Mouse (Mus musculus) midbrain, embryonic 11.5 days (tissue): ENCODE measurements around the gene Usp32. TPM values are rescaled to one million over a fixed set of nuclear protein-coding genes. Genes with fewer than 3 reads are reported as not detected.
A peak's percentile ranks its signal among the peaks of the same experiment; 100 is the strongest.
"Not testable (repeated sequence)": the region's sequence is repeated elsewhere in the genome, so short reads cannot be mapped to it uniquely, and the experiment has no call there.

Experiments
- ATAC-seq: fragments of 200-750 bp; cut with Nextera tagmentation; 2 replicates; pipeline ENCODE4 v1.8.0; 2017; ENCODE audit warnings: moderate TSS enrichment, moderate library complexity; ENCODE audit not compliant: low FRiP score
- DNase-seq: peaks from one replicate; pipeline ENCODE4 v3.0.0; 2015; ENCODE audit warnings: low spot score; ENCODE audit errors: missing footprints
- H3K27ac ChIP-seq: fragments of 300-500 bp; sonication (generic); 2 replicates; pipeline ENCODE4 v1.5.1; 2014; ENCODE audit warnings: low read depth, low read length
- H3K27me3 ChIP-seq: fragments of 300-500 bp; sonication (generic); 2 replicates; pipeline ENCODE4 v1.6.1; 2014; ENCODE audit warnings: mild to moderate bottlenecking, low read length, moderate library complexity, mixed read lengths; ENCODE audit not compliant: control insufficient read depth, insufficient read depth
- H3K36me3 ChIP-seq: fragments of 300-500 bp; sonication (generic); 2 replicates; pipeline ENCODE4 v1.6.1; 2014; ENCODE audit warnings: mild to moderate bottlenecking, low read length, moderate library complexity, mixed read lengths; ENCODE audit not compliant: control insufficient read depth, insufficient read depth
- H3K4me1 ChIP-seq: fragments of 300-500 bp; sonication (generic); 2 replicates; pipeline ENCODE4 v1.6.1; 2014; ENCODE audit warnings: low read length; ENCODE audit not compliant: control insufficient read depth, insufficient read depth
- H3K4me2 ChIP-seq: fragments of 300-500 bp; sonication (generic); 2 replicates; pipeline ENCODE4 v1.6.1; 2014; ENCODE audit warnings: mild to moderate bottlenecking, moderate library complexity
- H3K4me3 ChIP-seq: fragments of 300-500 bp; sonication (generic); 2 replicates; pipeline ENCODE4 v1.5.1; 2014; ENCODE audit warnings: low read depth, low read length
- H3K9ac ChIP-seq: fragments of 300-500 bp; sonication (generic); 2 replicates; pipeline ENCODE4 v1.6.1; 2014; ENCODE audit warnings: low read length
- H3K9me3 ChIP-seq: fragments of 300-500 bp; sonication (generic); 2 replicates; pipeline ENCODE4 v1.6.1; 2016; ENCODE audit warnings: low read length; ENCODE audit not compliant: control insufficient read depth
- WGBS: fragments of 180-500 bp; shearing (Covaris S2); extraction: QIAGEN DNeasy Blood & Tissue Kit; methylation state at CpG from one replicate; pipeline ENCODE4 v1.1.7; 2014; 5-methylcytosine and 5-hydroxymethylcytosine counted together
- polyA plus RNA-seq: library from polyadenylated mRNA; unstranded; fragments of >200 nt; fragmentation: Nextera tagmentation; extraction: Ambion mirVana; gene quantifications from 2 replicates; pipeline ENCODE4 v1.2.1, GENCODE M21; 2014

Usp32 gene
- polyA plus RNA-seq, 1 experiment from 2014 or later = 8.1 TPM

DNA sequence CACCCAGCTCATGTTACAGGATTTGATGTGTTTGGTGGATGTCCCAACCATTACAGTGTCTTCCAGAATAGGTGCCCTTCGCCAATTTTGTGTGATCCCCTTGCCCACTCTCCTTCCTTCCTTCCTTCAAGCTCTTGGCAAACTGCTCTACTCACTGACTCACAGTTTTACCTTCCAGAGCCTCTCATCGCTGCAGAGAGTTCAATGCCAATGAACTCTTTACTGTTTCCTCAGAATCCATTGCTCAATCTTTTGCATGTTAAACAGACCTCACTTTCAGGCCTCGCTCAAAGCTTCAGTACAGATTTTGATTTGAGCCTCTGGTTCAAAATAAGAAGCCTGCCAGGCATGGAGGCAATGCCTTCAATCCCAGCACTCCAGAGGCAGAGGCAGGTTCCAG lies 36.0 kb upstream of the Usp32 start:
- Histone ChIP-seq H3K4me1 (no peaks in the 10 kb centered on the region), H3K27me3 (no peaks in the 10 kb centered on the region), H3K27ac (no peak overlapping the region), H3K36me3 (no peaks in the 10 kb centered on the region), H3K9ac (no peak overlapping the region), H3K4me3 (no peak overlapping the region), H3K9me3 (no peaks in the 10 kb centered on the region), H3K4me2 (no peak overlapping the region)
- DNase-seq (no peak), ATAC-seq (no peak)
- WGBS = 90% methylated on average over 3 of the region's 3 CpGs

- Histone ChIP-seq H3K27ac (no peak overlapping the region), H3K9ac (peak overlapping the region; percentile 56; the same call in 1 of the 2 replicates)
- no peak for ATAC-seq
These were observed 30.9 kb upstream of the Usp32 start for GRCm38 (mm10) chr11:85170833-85171232.

GRCm38 (mm10) chr11:85170058-85170740 lies 30.2 kb upstream of the Usp32 start, which contains the start of gene 1700125H20Rik:
Gene 1700125H20Rik (plus strand): TSS chr11:85170404.
- H3K27ac ChIP-seq = no peak within 1 kb of the TSS
- DNase-seq (peak; percentile 99), ATAC-seq (peak; percentile 87)
- H3K9ac ChIP-seq = peak within 1 kb of the TSS; percentile 56
- peak within 1 kb of the TSS; percentile 14; the same call in 1 of the 2 replicates for H3K4me3 ChIP-seq
- no peaks in the 10 kb centered on the region for H3K9me3 ChIP-seq
- WGBS = 13% methylated on average over 21 of the region's 21 CpGs
- no peaks in the 10 kb centered on the region for H3K36me3 ChIP-seq
- no peaks in the 10 kb centered on the region for H3K4me1 ChIP-seq
- peak within 1 kb of the TSS; percentile 41 for H3K4me2 ChIP-seq
- no peaks in the 10 kb centered on the region for H3K27me3 ChIP-seq

More at GRCm38 (mm10) chr11:85170833-85171232, 30.9 kb upstream of the Usp32 start:
- H3K9me3 ChIP-seq = no peaks in the 10 kb centered on the region
- H3K27me3 ChIP-seq = no peaks in the 10 kb centered on the region
- 54% methylated on average over 2 of the region's 2 CpGs for WGBS
- no peaks in the 10 kb centered on the region for H3K4me1 ChIP-seq
- H3K4me2 ChIP-seq = no peak overlapping the region
- DNase-seq = no peak
- no peaks in the 10 kb centered on the region for H3K36me3 ChIP-seq
- no peak overlapping the region for H3K4me3 ChIP-seq

GRCm38 (mm10) chr11:85167503-85167902 lies 27.5 kb upstream of the Usp32 start:
- no peak overlapping the region for H3K4me2 ChIP-seq
- no peaks in the 10 kb centered on the region for H3K36me3 ChIP-seq
- no peaks in the 10 kb centered on the region for H3K4me1 ChIP-seq
- no peak overlapping the region for H3K4me3 ChIP-seq
- ATAC-seq = no peak
- no peak overlapping the region for H3K27ac ChIP-seq
- no peak for DNase-seq
- WGBS = 70% methylated on average over 1 of the region's 1 CpGs
- no peak overlapping the region for H3K9ac ChIP-seq
- no peaks in the 10 kb centered on the region for H3K27me3 ChIP-seq
- H3K9me3 ChIP-seq = no peaks in the 10 kb centered on the region

DNA sequence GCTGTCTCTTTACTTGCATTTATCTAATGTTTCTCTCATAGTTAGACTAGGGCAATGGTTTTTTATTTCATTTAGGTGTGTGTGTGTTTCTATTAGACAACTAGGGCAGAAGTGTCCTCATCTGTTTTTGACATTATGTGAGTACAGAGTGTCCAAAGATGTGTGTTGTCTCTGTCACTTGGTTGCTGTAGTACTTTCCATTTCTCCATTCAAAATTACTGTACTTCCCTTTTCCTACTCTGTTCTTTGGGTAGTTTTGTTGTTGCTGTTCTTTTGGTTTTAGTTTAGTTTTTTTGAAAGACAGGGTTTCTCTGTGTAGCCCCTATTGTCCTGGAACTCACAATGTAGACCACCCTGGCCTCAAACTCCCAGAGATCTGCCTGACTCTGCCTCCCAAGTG lies 24.4 kb upstream of the Usp32 start:
- H3K9me3 ChIP-seq = no peaks in the 10 kb centered on the region
- H3K4me2 ChIP-seq = no peak overlapping the region
- no peak overlapping the region for H3K27ac ChIP-seq
- DNase-seq (no peak), ATAC-seq (no peak)
- no peak overlapping the region for H3K4me3 ChIP-seq
- H3K4me1 ChIP-seq = no peaks in the 10 kb centered on the region
- no peaks in the 10 kb centered on the region for H3K36me3 ChIP-seq
- H3K9ac ChIP-seq = no peak overlapping the region
- H3K27me3 ChIP-seq = no peaks in the 10 kb centered on the region

- H3K4me3 ChIP-seq, H3K36me3 ChIP-seq, H3K27ac ChIP-seq, H3K27me3 ChIP-seq, H3K9ac ChIP-seq, ATAC-seq, DNase-seq, H3K4me2 ChIP-seq, H3K4me1 ChIP-seq, H3K9me3 ChIP-seq: not testable (repeated sequence)
- WGBS = 73% methylated on average over 1 of the region's 1 CpGs
These were observed 23.1 kb upstream of the Usp32 start for GRCm38 (mm10) chr11:85163014-85163413.

DNA sequence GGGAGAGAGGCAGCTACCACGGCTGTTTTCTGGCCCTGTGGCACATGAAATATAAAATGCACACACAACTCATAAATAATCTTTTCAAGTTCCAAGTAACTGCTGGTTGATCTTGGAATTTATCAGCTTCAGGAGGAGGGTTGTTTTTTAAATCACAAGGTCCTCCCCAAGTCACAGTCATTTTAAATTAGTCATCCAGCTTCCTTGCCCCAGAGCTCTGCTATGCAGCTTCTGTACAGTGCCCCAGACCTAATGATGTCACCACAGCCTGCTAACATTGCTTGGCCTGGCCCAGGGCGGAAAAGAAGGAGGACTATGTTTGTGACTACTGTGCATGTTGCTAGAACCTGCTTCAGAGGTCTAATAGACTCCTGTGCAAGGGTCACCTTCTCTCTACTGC lies 17.3 kb upstream of the Usp32 start:
- 67% methylated on average over 2 of the region's 2 CpGs for WGBS
- no peak for DNase-seq
- Histone ChIP-seq H3K27ac (no peak overlapping the region), H3K36me3 (no peaks in the 10 kb centered on the region), H3K4me2 (no peak overlapping the region), H3K9ac (no peak overlapping the region), H3K27me3 (no peaks in the 10 kb centered on the region), H3K4me3 (no peak overlapping the region), H3K4me1 (no peaks in the 10 kb centered on the region), H3K9me3 (no peaks in the 10 kb centered on the region)
- no peak for ATAC-seq

DNA sequence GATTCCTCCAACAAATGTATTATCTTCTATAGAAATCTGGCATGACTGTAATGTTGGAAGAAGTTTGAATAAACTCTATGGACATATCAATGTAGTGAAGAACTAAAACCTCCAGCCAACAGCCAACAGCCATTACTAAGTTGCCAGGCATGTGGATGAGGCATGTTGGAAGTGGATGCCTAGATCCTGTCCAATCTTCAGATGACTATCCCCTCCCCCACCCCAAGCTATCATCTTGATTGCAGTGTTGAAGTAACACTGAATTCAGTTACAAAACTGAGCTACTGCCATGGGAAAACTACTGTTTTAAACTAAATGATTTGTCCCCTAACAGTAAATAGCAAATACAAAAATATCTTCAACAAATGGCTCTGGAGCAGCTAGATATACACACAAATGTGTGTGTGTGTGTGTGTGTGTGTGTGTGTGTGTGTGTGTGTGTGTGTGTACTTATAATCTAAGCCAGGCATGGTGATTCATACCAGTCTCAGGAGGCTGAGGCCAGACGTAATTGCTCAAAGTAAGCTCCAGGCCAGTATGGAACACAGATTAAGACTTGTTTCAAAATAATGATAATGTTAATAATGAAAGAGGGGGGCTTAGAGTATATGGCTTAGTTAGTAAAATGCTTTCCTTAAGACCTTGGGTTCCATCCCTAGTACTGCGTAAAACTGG lies 12.4 kb upstream of the Usp32 start:
- Histone ChIP-seq H3K4me1 (no peaks in the 10 kb centered on the region), H3K27ac (no peak overlapping the region), H3K4me2 (no peak overlapping the region), H3K27me3 (no peaks in the 10 kb centered on the region), H3K9ac (no peak overlapping the region), H3K36me3 (no peaks in the 10 kb centered on the region), H3K9me3 (no peaks in the 10 kb centered on the region), H3K4me3 (no peak overlapping the region)
- DNase-seq (no peak), ATAC-seq (no peak)
- 91% methylated on average over 2 of the region's 2 CpGs for WGBS

GRCm38 (mm10) chr11:85138776-85139474 lies 1.0 kb downstream of the Usp32 start:
- H3K4me2 ChIP-seq = peak overlapping the region; percentile 70
- H3K27me3 ChIP-seq = no peaks in the 10 kb centered on the region
- DNase-seq (peak; percentile 88), ATAC-seq (no peak)
- peak overlapping the region; percentile 63 for H3K4me3 ChIP-seq
- no peaks in the 10 kb centered on the region for H3K9me3 ChIP-seq
- H3K4me1 ChIP-seq = peaks cover 5% of the 10 kb centered on the region; the same call in 1 of the 2 replicates
- peak overlapping the region; percentile 72 for H3K27ac ChIP-seq
- no peaks in the 10 kb centered on the region for H3K36me3 ChIP-seq
- WGBS = 3% methylated on average over 17 of the region's 17 CpGs
- H3K9ac ChIP-seq = peak overlapping the region; percentile 76
